Mouse (Mus musculus) forebrain, embryonic 13.5 days (tissue): ENCODE results near the gene Vmn1r231. TPM values are rescaled to one million over a fixed set of nuclear protein-coding genes. Genes with fewer than 3 reads are reported as not detected.

ENCODE experiments used
- ATAC-seq: fragments of 200-750 bp; cut with Nextera tagmentation; 2 replicates; pipeline ENCODE4 v1.8.0; 2017
- H3K27ac ChIP-seq: fragments of 300-500 bp; sonication (generic); 2 replicates; pipeline ENCODE4 v1.5.1; 2015; ENCODE audit warnings: inconsistent platforms, mild to moderate bottlenecking, moderate library complexity
- H3K27me3 ChIP-seq: fragments of 300-500 bp; sonication (generic); 2 replicates; pipeline ENCODE4 v1.6.1; 2015; ENCODE audit warnings: mild to moderate bottlenecking, inconsistent platforms
- H3K36me3 ChIP-seq: fragments of 300-500 bp; sonication (generic); 2 replicates; pipeline ENCODE4 v1.6.1; 2015; ENCODE audit warnings: mild to moderate bottlenecking, inconsistent platforms; ENCODE audit not compliant: poor library complexity, severe bottlenecking
- H3K4me1 ChIP-seq: fragments of 300-500 bp; sonication (generic); 2 replicates; pipeline ENCODE4 v1.6.1; 2015; ENCODE audit warnings: inconsistent platforms
- H3K4me2 ChIP-seq: fragments of 300-500 bp; sonication (generic); 2 replicates; pipeline ENCODE4 v1.6.1; 2015; ENCODE audit warnings: inconsistent platforms, mild to moderate bottlenecking, moderate library complexity
- H3K4me3 ChIP-seq: fragments of 300-500 bp; sonication (generic); 2 replicates; pipeline ENCODE4 v1.5.1; 2015; ENCODE audit warnings: mild to moderate bottlenecking, inconsistent platforms
- H3K9ac ChIP-seq: fragments of 300-500 bp; sonication (generic); 2 replicates; pipeline ENCODE4 v1.6.1; 2015; ENCODE audit warnings: mild to moderate bottlenecking, inconsistent platforms
- H3K9me3 ChIP-seq: fragments of 300-500 bp; sonication (generic); replicated peaks from 2 replicates; pipeline ENCODE4 v1.6.1; 2016; ENCODE audit warnings: inconsistent platforms
- WGBS: fragments of 180-500 bp; shearing (Covaris S2); methylation state at CpG from one replicate; pipeline ENCODE4 v1.1.7; 2015; 5-methylcytosine and 5-hydroxymethylcytosine counted together
- polyA plus RNA-seq: library from polyadenylated mRNA; unstranded; fragments of >200 nt; fragmentation: Nextera tagmentation; extraction: Ambion mirVana; gene quantifications from 2 replicates; pipeline ENCODE4 v1.2.1, GENCODE M21; 2015

Vmn1r231 gene
- polyA plus RNA-seq, result not detected in 2 replicates

DNA sequence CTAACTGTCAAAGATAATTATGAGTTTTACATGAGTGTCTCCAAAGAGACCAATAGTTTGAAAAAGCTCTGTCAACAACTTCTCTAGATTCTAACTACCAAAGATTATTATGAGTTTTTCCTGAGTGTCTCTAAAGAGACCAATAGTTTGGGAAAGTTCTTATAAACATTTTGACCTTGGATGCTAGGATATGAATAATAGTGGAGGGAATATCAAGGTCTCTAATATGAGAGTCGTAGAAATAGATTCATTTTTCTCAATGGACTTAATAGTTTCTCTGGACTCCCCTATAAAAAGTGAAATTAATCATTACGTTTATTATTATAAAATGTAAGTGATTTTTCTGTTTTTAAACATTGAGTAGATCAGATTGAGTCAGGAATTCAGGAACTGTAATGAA, at the start of gene Vmn1r231:
TSS of gene Vmn1r231 (minus strand) at position 101 of the 400 bp plus-strand sequence.
- no peak for ATAC-seq
- WGBS, result 63% methylated on average over 2 of the region's 2 CpGs
- Histone ChIP-seq H3K4me2 (no peak within 1 kb of the TSS), H3K9ac (no peak within 1 kb of the TSS), H3K27me3 (no peaks in the 10 kb centered on the region), H3K36me3 (no peaks in the 10 kb centered on the region), H3K27ac (no peak within 1 kb of the TSS), H3K4me1 (no peaks in the 10 kb centered on the region), H3K9me3 (no peaks in the 10 kb centered on the region), H3K4me3 (no peak within 1 kb of the TSS)

GRCm38 (mm10) chr17:20946636-20947035, 41.7 kb upstream of the Vmn1r231 start:
- no peaks in the 10 kb centered on the region for H3K27me3 ChIP-seq
- peak overlapping the region; percentile 68 for H3K4me3 ChIP-seq
- H3K9ac ChIP-seq, result peak overlapping the region; percentile 83
- no peak for ATAC-seq
- peak overlapping the region; percentile 79 for H3K4me2 ChIP-seq
- peaks cover 49% of the 10 kb centered on the region for H3K4me1 ChIP-seq
- H3K36me3 ChIP-seq, result peaks cover under 1% of the 10 kb centered on the region; the same call in 1 of the 2 replicates
- H3K9me3 ChIP-seq, result no peaks in the 10 kb centered on the region
- no peak overlapping the region for H3K27ac ChIP-seq

GRCm38 (mm10) chr17:20946026-20946565, 41.2 kb upstream of the Vmn1r231 start:
- H3K36me3 ChIP-seq, result no peaks in the 10 kb centered on the region
- peak overlapping the region; percentile 79 for H3K4me2 ChIP-seq
- H3K4me1 ChIP-seq, result peaks cover 49% of the 10 kb centered on the region
- WGBS, result 1% methylated on average over 13 of the region's 13 CpGs
- peak overlapping the region; percentile 68 for H3K4me3 ChIP-seq
- peak overlapping the region; percentile 98 for H3K27ac ChIP-seq
- H3K9me3 ChIP-seq, result no peaks in the 10 kb centered on the region
- no peaks in the 10 kb centered on the region for H3K27me3 ChIP-seq
- ATAC-seq, result no peak
- H3K9ac ChIP-seq, result peak overlapping the region; percentile 83

GRCm38 (mm10) chr17:20944985-20945891, 40.3 kb upstream of the Vmn1r231 start, which contains the start of gene Ppp2r1a:
TSS of gene Ppp2r1a (plus strand) at chr17:20945311.
- WGBS, result under 1% methylated on average over 69 of the region's 69 CpGs
- ATAC-seq, result peak; percentile 99
- Histone ChIP-seq H3K27ac (peak within 1 kb of the TSS; percentile 98), H3K4me3 (peak within 1 kb of the TSS; percentile 68), H3K27me3 (no peaks in the 10 kb centered on the region), H3K36me3 (no peaks in the 10 kb centered on the region), H3K9me3 (no peaks in the 10 kb centered on the region), H3K4me1 (peaks cover 46% of the 10 kb centered on the region), H3K4me2 (peak within 1 kb of the TSS; percentile 79), H3K9ac (peak within 1 kb of the TSS; percentile 83)

DNA sequence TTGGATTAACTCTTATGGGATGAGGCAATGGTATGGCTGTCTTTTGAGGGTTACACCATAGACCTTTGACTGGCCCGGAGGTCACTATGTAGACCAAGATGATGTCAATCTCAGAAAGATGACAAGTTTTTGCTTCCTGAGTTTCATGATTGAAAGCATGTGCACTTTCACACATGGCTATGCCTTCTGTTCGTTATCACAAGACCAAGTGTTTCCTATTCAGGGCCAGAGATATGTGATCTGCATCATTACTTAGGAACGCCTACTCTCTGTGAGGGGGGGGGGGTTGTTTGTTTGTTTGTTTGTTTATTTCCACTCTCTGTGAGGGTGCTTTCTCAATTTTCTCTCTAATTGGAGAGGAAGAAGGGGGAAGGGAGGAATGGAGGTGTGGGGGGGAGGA, 39.3 kb upstream of the Vmn1r231 start:
- Histone ChIP-seq H3K9me3 (no peaks in the 10 kb centered on the region), H3K27ac (peak overlapping the region; percentile 93), H3K36me3 (no peaks in the 10 kb centered on the region), H3K4me2 (peak overlapping the region; percentile 63), H3K4me3 (peak overlapping the region; percentile 68), H3K4me1 (peaks cover 36% of the 10 kb centered on the region), H3K9ac (peak overlapping the region; percentile 62), H3K27me3 (no peaks in the 10 kb centered on the region)
- 36% methylated on average over 3 of the region's 3 CpGs for WGBS
- ATAC-seq, result no peak

GRCm38 (mm10) chr17:20919614-20920013, 14.7 kb upstream of the Vmn1r231 start, which contains the start of gene Vmn1r232:
TSS of gene Vmn1r232 (minus strand) at chr17:20919714.
- Histone ChIP-seq H3K9ac (no peak within 1 kb of the TSS), H3K27ac (no peak within 1 kb of the TSS), H3K9me3 (no peaks in the 10 kb centered on the region), H3K27me3 (no peaks in the 10 kb centered on the region), H3K4me3 (no peak within 1 kb of the TSS), H3K4me2 (no peak within 1 kb of the TSS), H3K36me3 (no peaks in the 10 kb centered on the region), H3K4me1 (no peaks in the 10 kb centered on the region)
- WGBS, result 62% methylated on average over 1 of the region's 1 CpGs
- no peak for ATAC-seq

DNA sequence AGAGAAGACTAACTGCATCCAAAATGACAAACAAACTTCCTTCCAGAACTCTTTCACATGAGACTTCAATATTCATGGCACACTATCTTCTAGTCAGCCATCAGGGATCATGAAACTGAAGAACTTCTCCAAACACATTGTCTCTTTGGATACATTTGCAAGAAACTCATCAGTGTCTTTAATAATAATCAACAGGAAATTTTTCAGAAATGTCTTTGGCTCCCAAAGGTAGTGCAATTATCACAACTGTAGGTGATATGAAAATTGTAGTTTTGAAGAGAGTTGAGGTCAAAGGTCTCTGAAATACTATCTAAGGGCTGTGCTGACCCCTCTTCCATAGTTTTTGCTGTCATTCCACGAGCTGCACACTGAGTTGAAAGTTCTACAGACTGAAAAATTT, 64.7 kb downstream of the Vmn1r231 start, which contains the start of gene Vmn1r230:
TSS of gene Vmn1r230 (plus strand) at position 301 of the 400 bp plus-strand sequence.
- H3K4me2 ChIP-seq, result no peak within 1 kb of the TSS
- no peak within 1 kb of the TSS for H3K9ac ChIP-seq
- no peak for ATAC-seq
- H3K27me3 ChIP-seq, result no peaks in the 10 kb centered on the region
- H3K9me3 ChIP-seq, result peaks cover 9% of the 10 kb centered on the region
- H3K4me1 ChIP-seq, result no peaks in the 10 kb centered on the region
- no peak within 1 kb of the TSS for H3K27ac ChIP-seq
- H3K4me3 ChIP-seq, result no peak within 1 kb of the TSS
- 22% methylated on average over 1 of the region's 1 CpGs for WGBS
- H3K36me3 ChIP-seq, result no peaks in the 10 kb centered on the region

Other genes starting within 250 kb of the Vmn1r231 start
- gene Vmn1r226, start 222.2 kb downstream of the Vmn1r231 start, polyA plus RNA-seq, result not detected in 2 replicates
- not detected in 2 replicates for gene Vmn1r227, start 175.2 kb downstream of the Vmn1r231 start, polyA plus RNA-seq
- gene Vmn1r228, start 118.9 kb downstream of the Vmn1r231 start, polyA plus RNA-seq, result not detected in 2 replicates
- gene Vmn1r229, start 93.5 kb downstream of the Vmn1r231 start, polyA plus RNA-seq, result not detected in 2 replicates
- gene Vmn1r230, start 64.6 kb downstream of the Vmn1r231 start, polyA plus RNA-seq, result not detected in 2 replicates
- not detected in 2 replicates for gene Vmn1r232, start 14.6 kb upstream of the Vmn1r231 start, polyA plus RNA-seq
- 517 and 579 TPM in 2 replicates for gene Ppp2r1a, start 40.2 kb upstream of the Vmn1r231 start, polyA plus RNA-seq
- not detected in 2 replicates for gene Vmn1r233, start 91.4 kb upstream of the Vmn1r231 start, polyA plus RNA-seq
- 19.0 and 21.6 TPM in 2 replicates for gene Zfp160, start 103.8 kb upstream of the Vmn1r231 start, polyA plus RNA-seq